Mouse (Mus musculus) adrenal gland, adult 18-20 months (tissue): ENCODE results near the gene Chst1. TPM values are rescaled to one million over a fixed set of nuclear protein-coding genes. Genes with fewer than 3 reads are reported as not detected.

Source experiments
- DNase-seq, 2 experiments: peaks; one replicate each; pipeline ENCODE4 v3.0.0; 2021 to 2022; ENCODE audit warnings: low spot score in 2 of 2
- long read RNA-seq, 2 experiments: library from polyadenylated mRNA; stranded (forward); transcript quantifications; one replicate each; pipeline ENCODE4 v2.0.0; 2021
- total RNA-seq, 2 experiments: library from RNA; stranded (reverse); gene quantifications; 1 replicate in 1 of 2; 2 replicates in 1 of 2; pipeline ENCODE4 v1.2.3; 2021

Chst1 gene
- 10 to 100 TPM; 13.2 to 20.4 TPM for total RNA-seq
- long read RNA-seq, experiment 1, transcript Chst1-201 (3 exons, 2,680 nt) = major isoform, 17 of 22 reads
- long read RNA-seq, experiment 1, partial matches to known transcripts = 1 of 22 reads
- long read RNA-seq, experiment 1, other reads (novel, unspliced or antisense) = 4 of 22 reads
- long read RNA-seq, experiment 2, transcript Chst1-201 (3 exons, 2,680 nt) = major isoform, 55 of 74 reads
- long read RNA-seq, experiment 2, partial matches to known transcripts = 13 of 74 reads
- long read RNA-seq, experiment 2, other reads (novel, unspliced or antisense) = 6 of 74 reads

GRCm38 (mm10) chr2:92599487-92600347, at the start of gene Chst1:
Gene Chst1, plus strand, starts transcription at chr2:92599707.
- peak; percentile 45 to 50 for DNase-seq

DNA sequence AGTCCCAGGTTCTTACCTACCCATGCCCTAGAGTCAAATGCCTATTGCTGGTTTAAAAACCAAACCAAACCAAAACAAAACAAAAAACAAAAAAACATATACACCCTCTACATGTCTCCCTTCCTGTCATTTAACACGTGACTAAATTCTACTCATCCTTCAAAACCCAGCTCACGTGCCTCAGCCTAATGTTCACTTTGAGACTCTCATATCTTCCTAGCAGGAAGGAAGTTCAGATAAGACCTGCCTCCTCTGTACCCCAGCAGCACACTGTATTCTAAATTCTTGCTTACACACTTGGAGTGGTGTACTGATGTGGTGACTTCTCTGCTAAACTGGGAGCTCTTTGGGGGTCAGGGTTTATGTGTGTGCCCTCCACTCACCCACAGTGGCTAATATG, 49.5 kb upstream of the Chst1 start:
- DNase-seq = no peak

- no peak for DNase-seq
Observed at GRCm38 (mm10) chr2:92554536-92554935, 45.0 kb upstream of the Chst1 start.

- DNase-seq = no peak
Observed at GRCm38 (mm10) chr2:92562930-92563329, 36.6 kb upstream of the Chst1 start.

GRCm38 (mm10) chr2:92570623-92571022, 28.9 kb upstream of the Chst1 start:
- DNase-seq = no peak

DNA sequence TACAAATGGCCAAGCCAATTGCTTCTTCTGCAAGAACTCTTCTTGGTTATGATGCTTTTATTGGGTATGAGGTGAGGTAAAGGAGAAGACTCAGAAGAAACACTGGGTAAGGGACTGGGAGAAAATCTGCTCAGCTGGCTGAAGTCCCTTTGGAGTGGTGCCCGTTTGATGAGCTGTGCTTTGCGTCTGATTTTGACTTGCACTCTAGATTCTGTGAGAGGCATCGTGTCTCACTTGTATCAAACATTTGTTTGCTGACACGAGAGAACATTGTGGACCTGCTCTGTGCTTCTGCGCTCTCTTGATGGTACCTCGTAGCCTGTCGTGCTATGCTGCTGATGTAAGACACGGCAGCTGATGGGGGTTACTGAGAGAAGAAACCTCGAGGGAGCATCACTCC, 21.7 kb upstream of the Chst1 start:
- DNase-seq = no peak

- DNase-seq = no peak
Observed at GRCm38 (mm10) chr2:92581302-92581701, 18.2 kb upstream of the Chst1 start.

DNA sequence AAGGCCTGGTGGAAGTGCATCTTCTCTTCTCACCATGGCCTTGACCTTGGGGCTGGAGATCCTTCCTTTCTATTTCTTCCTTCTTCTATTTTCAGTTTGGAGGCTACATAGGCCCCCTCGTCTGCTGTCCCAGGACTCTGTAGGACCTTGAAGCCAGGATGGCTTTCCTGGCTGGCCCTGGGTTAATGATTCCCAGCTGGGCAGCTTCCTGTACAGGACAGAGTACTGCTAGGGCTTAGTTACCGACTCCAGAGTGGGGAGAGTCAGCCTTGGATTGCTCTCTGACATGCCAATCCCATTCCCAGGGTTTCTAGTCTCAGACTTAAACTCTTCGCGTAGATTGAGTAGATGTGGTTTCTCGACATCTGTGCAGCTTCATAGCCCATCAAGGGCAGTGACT, 16.9 kb upstream of the Chst1 start:
- DNase-seq = no peak

GRCm38 (mm10) chr2:92587806-92588205, 11.7 kb upstream of the Chst1 start:
- no peak for DNase-seq

GRCm38 (mm10) chr2:92594929-92595730, 4.4 kb upstream of the Chst1 start:
- DNase-seq = no peak

DNA sequence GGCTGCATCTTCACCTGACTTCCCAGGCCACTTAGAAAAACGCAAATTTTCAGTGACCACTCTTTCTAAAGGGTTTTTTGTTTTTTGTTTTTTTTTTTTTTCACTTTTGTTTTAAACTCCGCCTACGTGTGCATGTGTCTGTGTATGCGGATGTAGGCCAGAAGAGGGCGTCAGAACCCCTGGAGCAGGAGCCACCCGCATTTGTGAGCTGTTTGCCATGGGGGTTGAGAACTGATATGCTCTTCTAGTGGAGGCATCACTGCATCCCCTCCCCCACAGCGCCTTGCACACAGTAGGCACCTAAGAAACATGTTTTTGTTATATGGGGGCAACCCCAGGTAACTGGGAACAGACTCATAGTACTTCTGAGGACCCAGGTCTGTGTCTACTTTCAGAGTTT, 2.2 kb upstream of the Chst1 start:
- DNase-seq = no peak

DNA sequence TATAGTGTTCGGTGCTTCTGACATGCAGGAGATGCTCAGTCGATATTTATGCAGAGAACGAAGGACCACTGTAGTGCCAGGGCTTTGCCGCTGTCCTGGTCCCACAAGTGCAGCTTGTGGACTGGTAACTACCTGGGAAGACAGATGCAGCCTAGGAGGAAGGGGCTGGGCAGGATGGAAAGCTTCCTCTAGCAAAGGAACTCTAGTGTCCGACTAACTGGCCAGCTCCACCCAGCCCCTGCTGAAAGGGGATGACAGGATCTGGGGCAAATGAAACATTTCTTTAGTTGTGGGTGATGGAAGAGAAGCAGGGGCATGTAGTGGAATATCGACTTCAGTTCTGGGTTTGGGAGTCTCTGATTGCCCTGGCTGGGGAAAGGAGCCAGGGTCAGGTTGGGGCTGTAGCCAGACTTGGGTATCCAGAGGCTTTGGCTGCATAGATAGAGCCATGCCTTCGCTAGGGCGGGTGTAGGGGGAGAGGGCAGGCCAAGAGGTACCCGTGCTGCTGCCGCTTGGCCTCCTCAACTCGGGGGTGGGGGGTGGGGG, 493 bp upstream of the Chst1 start:
- DNase-seq = no peak

GRCm38 (mm10) chr2:92600348-92600670, 802 bp downstream of the Chst1 start:
- no peak for DNase-seq

DNA sequence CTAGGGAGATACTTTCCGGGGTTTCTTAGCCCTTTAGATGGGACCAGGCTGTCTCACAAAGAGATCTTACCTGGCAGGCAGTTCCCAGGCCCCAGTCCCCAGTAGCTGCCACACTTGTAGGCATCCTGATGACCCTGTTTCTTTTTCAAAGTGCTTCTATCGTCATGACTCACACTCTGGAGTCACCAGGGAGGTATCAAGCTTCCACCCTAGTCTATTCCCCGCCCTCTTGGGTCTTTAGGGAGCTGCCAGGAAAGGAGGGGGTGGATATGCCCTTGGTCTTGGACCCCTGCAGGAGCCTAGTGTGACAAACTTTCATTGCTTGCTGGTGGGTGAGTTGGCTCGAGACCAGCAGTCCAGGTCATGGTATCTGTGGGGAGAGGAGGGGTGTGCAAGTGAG, 1.7 kb downstream of the Chst1 start:
- DNase-seq = no peak

DNA sequence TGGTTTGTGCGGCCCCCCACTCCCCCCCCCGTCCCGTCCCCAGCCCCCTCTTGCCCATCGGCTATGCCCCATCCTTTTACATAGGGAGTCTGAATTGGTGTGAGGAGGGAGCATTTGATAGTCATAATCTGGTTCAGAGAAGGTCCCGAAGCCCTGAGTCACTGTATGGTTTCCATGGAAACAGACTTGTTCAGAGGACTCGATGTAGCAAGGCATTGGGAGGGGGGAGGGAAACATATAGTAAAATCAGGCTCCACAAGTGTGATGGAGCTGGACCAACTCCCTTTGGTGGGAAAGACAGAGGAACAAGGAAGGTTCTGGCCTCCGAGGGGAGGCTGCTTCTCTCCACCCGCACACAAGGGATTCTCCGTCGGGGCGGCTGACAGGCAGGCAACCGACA, 2.6 kb downstream of the Chst1 start:
- DNase-seq = no peak

GRCm38 (mm10) chr2:92603591-92603990, 4.1 kb downstream of the Chst1 start:
- DNase-seq = no peak

GRCm38 (mm10) chr2:92604565-92604964, 5.1 kb downstream of the Chst1 start:
- no peak for DNase-seq

GRCm38 (mm10) chr2:92605995-92606394, 6.5 kb downstream of the Chst1 start:
- no peak for DNase-seq

DNA sequence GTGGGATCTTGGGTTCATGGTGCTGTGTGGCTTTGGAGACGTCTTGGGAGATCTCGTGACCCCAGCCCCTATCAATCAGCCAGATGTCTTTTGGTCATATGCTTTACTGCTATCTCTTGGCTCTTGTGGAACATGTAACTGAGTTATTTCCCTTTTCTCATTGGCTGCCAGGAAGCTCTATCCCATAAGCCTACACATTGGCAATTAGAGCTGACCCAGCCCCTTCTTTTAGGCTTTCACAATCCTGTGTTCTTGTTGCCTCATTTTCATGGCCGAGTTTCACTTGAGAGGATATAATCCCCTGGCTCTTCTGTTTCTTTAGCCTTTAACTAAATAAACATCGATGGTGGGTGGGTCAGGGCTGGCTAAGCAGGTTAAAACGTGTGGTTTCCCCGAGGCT, 7.6 kb downstream of the Chst1 start:
- no peak for DNase-seq

DNA sequence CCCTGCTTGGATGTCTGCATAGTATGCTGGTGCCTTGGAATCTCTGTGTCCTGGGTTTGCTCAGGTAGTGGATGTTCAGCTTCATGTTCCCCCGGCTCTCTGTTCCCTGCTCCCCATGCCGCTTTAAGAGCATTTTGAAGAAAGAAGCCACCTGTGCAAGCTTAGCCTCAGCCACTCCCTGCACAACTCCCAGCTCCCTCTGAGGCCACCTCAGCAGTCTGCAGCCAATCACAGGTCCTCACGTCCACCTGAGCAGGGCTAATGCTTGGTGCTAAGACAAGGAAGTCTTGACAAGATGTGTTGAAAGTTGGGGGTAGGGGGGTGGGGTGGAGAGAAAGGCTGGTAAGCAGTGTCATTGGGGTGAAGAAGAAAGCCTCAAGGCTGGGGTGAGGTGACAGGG, 8.1 kb downstream of the Chst1 start:
- no peak for DNase-seq

GRCm38 (mm10) chr2:92608013-92608619, 8.6 kb downstream of the Chst1 start:
- no peak for DNase-seq
